Mouse (Mus musculus): Measurements from ENCODE around the gene P3h2. TPM values are rescaled to one million over a fixed set of nuclear protein-coding genes. Genes with fewer than 3 reads are reported as not detected.

Gene P3h2
- polyA plus RNA-seq, 1 experiment from 2014 or later: 1.6 TPM

DNA sequence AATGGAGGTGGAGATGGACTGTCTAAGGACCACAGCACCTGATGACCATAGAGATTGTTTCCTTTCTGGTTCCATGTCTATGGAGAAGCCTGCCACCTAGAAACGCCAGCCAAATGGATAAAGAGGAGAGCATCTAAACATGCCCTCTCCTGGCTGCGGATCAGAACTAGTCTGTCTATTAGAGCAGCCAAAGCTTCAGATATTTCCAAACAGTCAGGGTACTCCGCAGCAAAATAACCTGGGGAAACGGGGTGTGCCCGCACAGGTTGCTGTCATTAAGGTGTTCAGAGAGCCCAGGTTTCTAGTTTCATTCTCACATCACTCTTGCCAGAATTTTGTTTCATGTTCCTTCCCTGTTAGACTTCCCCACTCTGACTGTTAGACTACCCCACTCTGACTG lies 16.6 kb downstream of the P3h2 start:
- no peak overlapping the region for H3K4me3 ChIP-seq
- H3K9ac ChIP-seq: no peak overlapping the region
- H3K36me3 ChIP-seq: no peaks in the 10 kb centered on the region
- no peaks in the 10 kb centered on the region for H3K9me3 ChIP-seq
- H3K4me1 ChIP-seq (replicated peaks): no peaks in the 10 kb centered on the region
- H3K4me2 ChIP-seq: no peak overlapping the region
- no peaks in the 10 kb centered on the region for H3K27me3 ChIP-seq
- 94% methylated on average over 5 of the region's 5 CpGs for WGBS
- H3K27ac ChIP-seq (replicated peaks): no peak overlapping the region
- no peak for ATAC-seq (ENCODE audit: low read depth)

DNA sequence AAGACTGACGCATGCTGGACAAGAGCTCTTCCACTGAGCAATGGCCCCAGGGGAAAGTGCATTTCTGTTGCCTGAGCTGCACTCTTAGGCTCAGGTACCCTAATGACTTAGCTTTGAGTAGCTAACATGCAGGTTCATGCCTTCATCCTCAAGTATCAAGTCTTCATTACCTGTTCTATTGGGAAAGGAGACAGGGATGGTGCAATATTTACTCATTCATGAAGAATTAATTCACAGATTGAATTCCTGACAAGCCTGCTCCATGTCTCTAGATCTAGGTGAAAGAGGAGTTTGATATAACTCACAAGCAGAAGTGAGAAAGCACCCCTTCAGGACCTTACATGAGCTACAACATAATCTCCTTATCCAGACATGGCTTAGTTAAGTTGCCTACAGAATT lies 17.3 kb downstream of the P3h2 start:
- Histone ChIP-seq H3K9me3 (no peaks in the 10 kb centered on the region), H3K4me2 (no peak overlapping the region), H3K27ac (replicated peaks) (no peak overlapping the region), H3K27me3 (no peaks in the 10 kb centered on the region), H3K4me1 (replicated peaks) (no peaks in the 10 kb centered on the region), H3K36me3 (no peaks in the 10 kb centered on the region), H3K9ac (no peak overlapping the region), H3K4me3 (no peak overlapping the region)
- no peak for ATAC-seq (ENCODE audit: low read depth)
- WGBS: 77% methylated on average over 1 of the region's 1 CpGs

DNA sequence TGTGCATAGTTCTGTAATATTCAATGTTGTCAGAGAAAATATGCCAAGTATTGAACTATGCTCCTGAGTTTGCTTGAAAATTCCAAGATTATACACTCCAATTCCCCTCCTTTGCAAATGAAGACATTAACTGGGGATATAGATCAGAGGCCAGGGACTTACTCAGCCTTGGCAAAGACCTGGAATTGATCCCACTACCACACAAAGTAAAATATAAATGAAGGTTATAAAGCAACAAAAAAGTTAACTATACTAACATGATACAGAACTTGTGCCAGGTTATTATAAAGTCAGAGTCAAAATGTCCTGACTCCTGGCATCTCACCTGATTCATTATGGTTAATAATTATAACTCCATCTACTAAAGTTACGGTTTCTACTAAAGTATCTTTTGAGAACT lies 18.6 kb downstream of the P3h2 start:
- H3K27me3 ChIP-seq: no peaks in the 10 kb centered on the region
- no peak overlapping the region for H3K27ac ChIP-seq (replicated peaks)
- H3K9ac ChIP-seq: no peak overlapping the region
- H3K4me2 ChIP-seq: no peak overlapping the region
- H3K9me3 ChIP-seq: no peaks in the 10 kb centered on the region
- no peak for ATAC-seq (ENCODE audit: low read depth)
- no peaks in the 10 kb centered on the region for H3K4me1 ChIP-seq (replicated peaks)
- no peak overlapping the region for H3K4me3 ChIP-seq
- 96% methylated on average over 1 of the region's 1 CpGs for WGBS
- H3K36me3 ChIP-seq: no peaks in the 10 kb centered on the region

DNA sequence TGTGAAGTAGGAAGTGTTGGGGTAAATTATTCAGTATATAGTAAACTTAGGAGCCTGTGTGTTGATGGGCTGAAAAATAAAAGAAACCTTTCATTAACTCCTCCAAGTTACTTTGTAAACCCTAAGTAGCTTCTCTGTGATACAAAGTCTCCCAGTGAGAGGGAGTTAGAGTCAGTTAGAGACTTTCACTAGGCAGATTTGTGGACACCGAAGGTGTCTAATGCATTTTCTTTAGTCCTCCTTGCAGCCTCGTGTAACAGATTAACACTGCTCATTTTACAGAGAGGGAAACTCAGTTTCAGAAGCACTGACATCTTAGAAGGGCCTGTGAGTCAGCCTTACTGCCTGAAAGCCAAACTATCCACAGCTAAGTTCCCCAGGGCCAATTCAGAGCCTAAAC lies 20.4 kb downstream of the P3h2 start:
- Histone ChIP-seq H3K27me3 (no peaks in the 10 kb centered on the region), H3K4me2 (no peak overlapping the region), H3K27ac (replicated peaks) (no peak overlapping the region), H3K9me3 (no peaks in the 10 kb centered on the region), H3K36me3 (no peaks in the 10 kb centered on the region), H3K9ac (no peak overlapping the region), H3K4me3 (no peak overlapping the region), H3K4me1 (replicated peaks) (no peaks in the 10 kb centered on the region)
- WGBS: 61% methylated on average over 2 of the region's 2 CpGs
- no peak for ATAC-seq (ENCODE audit: low read depth)

DNA sequence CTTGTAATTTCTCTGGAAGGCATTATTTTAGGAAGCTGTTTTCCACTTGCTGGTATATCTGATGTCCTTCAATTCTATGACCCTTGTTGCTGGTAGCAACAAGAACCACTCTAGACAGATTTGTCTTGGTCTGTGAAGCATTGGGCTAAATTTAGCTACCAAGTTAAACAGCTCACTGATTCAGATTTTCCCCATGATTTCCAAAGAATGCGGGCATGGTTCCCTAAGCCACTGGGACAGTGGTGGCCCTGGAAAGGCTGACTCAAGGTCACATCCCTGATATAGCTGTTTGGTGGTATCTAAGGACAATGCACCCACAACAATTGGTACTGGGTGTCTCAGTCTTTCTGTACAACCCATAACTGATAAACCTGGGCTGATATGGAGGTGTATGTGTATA lies 22.8 kb downstream of the P3h2 start:
- H3K4me1 ChIP-seq (replicated peaks): peaks cover 9% of the 10 kb centered on the region
- H3K27me3 ChIP-seq: no peaks in the 10 kb centered on the region
- 96% methylated on average over 1 of the region's 1 CpGs for WGBS
- H3K4me3 ChIP-seq: no peak overlapping the region
- ATAC-seq (ENCODE audit: low read depth): no peak
- no peak overlapping the region for H3K9ac ChIP-seq
- no peak overlapping the region for H3K27ac ChIP-seq (replicated peaks)
- H3K9me3 ChIP-seq: no peaks in the 10 kb centered on the region
- no peaks in the 10 kb centered on the region for H3K36me3 ChIP-seq
- no peak overlapping the region for H3K4me2 ChIP-seq

DNA sequence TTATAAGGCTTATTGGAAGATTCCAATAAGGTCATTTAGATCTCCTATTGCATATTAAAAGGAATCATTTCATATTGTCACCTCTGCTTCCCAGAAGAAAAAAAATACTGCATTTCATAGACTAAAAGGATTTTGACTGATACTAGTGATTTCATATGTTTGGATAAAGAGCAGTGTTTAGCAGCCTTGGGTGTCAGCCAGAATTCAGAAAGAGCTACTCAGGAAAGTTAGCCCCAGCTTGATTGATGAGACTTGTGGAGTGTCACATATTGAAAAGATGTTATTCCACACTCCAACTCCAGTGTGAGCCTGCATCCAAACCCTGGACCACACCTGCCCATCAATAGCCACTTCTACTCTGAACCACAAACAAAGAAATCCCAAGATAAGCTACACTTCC lies 23.2 kb downstream of the P3h2 start:
- Histone ChIP-seq H3K27ac (replicated peaks) (no peak overlapping the region), H3K4me1 (replicated peaks) (peaks cover 14% of the 10 kb centered on the region), H3K4me2 (no peak overlapping the region), H3K4me3 (no peak overlapping the region), H3K9ac (no peak overlapping the region), H3K27me3 (no peaks in the 10 kb centered on the region), H3K36me3 (no peaks in the 10 kb centered on the region), H3K9me3 (no peaks in the 10 kb centered on the region)
- no peak for ATAC-seq (ENCODE audit: low read depth)

DNA sequence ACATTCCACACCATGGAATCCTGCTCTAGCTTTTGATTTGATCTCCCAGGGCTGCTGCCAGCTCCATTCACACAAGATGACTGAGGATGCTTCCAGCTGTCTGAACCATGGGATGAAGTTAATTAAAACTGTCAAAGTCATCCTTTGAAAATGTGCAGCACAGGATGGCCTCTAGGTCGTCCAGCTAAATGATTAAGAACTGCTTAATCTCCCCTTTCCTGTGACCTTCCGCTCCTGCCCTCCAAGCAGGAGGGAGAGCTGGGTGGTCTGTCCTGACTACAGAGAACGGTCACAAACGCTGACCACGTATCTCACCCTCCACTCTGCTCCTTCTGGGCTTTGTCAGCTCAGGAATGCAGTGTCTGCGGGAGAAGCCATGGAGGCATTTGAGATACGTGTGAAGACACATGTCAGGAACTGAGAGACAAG lies 26.6 kb downstream of the P3h2 start:
- Histone ChIP-seq H3K27me3 (no peaks in the 10 kb centered on the region), H3K9ac (no peak overlapping the region), H3K9me3 (no peaks in the 10 kb centered on the region), H3K4me3 (no peak overlapping the region), H3K4me1 (replicated peaks) (peaks cover 15% of the 10 kb centered on the region), H3K4me2 (no peak overlapping the region), H3K27ac (replicated peaks) (no peak overlapping the region), H3K36me3 (no peaks in the 10 kb centered on the region)
- no peak for ATAC-seq (ENCODE audit: low read depth)
- 15% methylated on average over 7 of the region's 7 CpGs for WGBS

DNA sequence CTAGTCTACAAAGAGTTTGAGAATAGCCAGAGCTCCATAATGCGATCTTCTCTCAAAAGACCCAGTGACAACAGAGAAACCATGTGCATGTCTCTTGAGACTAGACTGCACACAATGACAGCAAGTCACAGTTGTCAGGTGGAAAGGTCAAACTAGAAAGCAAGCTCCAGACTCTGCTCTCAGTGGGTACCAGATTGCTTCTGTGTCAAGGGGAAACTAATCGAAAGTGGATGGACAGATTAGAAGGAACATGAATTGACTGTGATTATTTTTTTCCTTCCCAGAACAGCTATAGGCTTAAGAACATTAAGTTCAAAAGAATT lies 27.5 kb downstream of the P3h2 start:
- H3K9ac ChIP-seq: no peak overlapping the region
- no peaks in the 10 kb centered on the region for H3K27me3 ChIP-seq
- WGBS: 38% methylated on average over 2 of the region's 2 CpGs
- no peak overlapping the region for H3K4me3 ChIP-seq
- H3K4me1 ChIP-seq (replicated peaks): peaks cover 15% of the 10 kb centered on the region
- ATAC-seq (ENCODE audit: low read depth): no peak
- no peaks in the 10 kb centered on the region for H3K36me3 ChIP-seq
- H3K27ac ChIP-seq (replicated peaks): no peak overlapping the region
- no peaks in the 10 kb centered on the region for H3K9me3 ChIP-seq
- H3K4me2 ChIP-seq: no peak overlapping the region

DNA sequence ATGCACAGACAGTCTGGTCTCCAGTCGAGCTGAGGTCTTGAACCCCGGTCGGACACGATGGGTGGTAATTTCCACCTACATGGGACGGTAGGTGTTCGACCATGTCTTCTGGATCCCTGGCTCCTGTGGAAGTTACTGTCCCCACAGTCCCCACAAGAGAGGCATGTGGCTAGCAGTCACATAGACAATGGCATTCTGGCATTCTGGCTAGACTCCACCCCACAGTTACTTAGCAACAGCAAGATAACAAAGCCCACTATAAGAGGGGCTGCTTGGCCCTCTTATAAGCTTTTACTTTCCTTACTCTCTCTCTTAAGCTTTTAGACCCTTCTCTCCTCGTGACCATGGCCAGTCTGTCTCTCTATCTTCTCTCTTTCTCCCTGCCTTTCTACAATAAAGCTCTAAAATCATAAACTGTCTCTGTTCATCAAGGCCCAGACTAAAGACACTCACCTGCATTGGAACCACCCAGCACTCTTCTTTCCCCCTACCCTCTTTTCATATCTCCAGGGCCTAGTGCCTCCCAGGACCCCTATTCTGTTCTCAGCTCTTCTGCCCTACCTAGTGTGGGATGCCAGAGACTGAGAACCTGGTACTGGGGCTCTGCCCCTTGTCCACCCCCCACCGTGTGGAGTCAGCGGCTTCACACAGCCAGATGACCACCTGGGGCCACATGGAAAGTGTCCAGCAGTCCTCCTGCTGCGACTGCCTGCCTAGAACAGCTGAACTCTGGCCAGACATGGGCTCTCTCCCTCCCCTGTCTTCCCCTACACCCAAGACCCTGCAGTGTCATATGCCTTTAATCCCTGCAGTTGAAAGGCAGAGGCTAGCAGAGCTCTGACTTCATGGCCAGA lies 28.1 kb downstream of the P3h2 start:
- 0 out of 2 replicates have a peak, but pooled peaks have one; percentile 19 for ATAC-seq (ENCODE audit: low read depth)
- H3K4me3 ChIP-seq: no peak overlapping the region
- no peaks in the 10 kb centered on the region for H3K27me3 ChIP-seq
- no peak overlapping the region for H3K9ac ChIP-seq
- no peaks in the 10 kb centered on the region for H3K9me3 ChIP-seq
- H3K4me2 ChIP-seq: no peak overlapping the region
- no peak overlapping the region for H3K27ac ChIP-seq (replicated peaks)
- WGBS: 53% methylated on average over 10 of the region's 10 CpGs
- H3K4me1 ChIP-seq (replicated peaks): peaks cover 15% of the 10 kb centered on the region
- no peaks in the 10 kb centered on the region for H3K36me3 ChIP-seq

DNA sequence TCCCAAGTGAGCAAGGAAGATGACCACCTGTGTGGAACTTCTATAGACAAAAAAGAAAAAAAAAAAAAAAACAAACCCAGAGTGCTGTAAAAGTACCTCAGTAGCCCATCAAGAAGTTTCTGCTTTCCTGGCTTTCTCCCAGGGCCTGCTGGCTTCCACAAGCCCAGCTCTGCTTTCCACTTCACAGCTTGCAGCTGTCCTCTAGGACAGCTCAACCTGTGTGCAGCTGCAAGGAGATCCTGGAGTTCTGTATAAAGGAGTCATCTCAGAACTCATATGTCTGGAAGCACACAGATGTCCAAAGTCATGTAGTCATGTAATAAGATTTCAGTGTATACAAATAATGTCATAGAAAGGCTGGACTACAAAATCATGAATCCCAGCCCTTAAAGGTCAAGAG lies 30.5 kb downstream of the P3h2 start:
- Histone ChIP-seq H3K4me3 (no peak overlapping the region), H3K27me3 (no peaks in the 10 kb centered on the region), H3K9ac (no peak overlapping the region), H3K27ac (replicated peaks) (no peak overlapping the region), H3K36me3 (no peaks in the 10 kb centered on the region), H3K4me1 (replicated peaks) (peaks cover 15% of the 10 kb centered on the region), H3K4me2 (no peak overlapping the region), H3K9me3 (no peaks in the 10 kb centered on the region)
- no peak for ATAC-seq (ENCODE audit: low read depth)

DNA sequence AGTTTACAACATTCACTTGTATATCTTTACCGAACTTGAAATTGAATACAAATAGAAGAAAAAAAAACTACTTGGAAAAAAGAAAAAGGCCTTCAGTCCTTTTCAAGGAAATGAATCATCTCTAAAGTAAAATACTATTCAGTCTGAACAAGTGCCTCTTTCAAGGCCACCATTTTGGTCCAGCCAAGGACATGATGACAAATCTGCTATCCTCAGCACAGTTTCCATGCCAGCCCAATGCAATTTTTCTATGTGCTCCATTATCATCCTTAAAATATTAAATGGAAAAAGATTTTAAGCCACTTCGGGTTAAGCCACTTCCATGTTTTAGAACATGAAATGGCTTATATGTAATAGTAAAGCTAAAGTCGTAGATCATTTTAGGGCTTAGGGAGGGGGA lies 35.2 kb downstream of the P3h2 start:
- no peak for ATAC-seq (ENCODE audit: low read depth)

DNA sequence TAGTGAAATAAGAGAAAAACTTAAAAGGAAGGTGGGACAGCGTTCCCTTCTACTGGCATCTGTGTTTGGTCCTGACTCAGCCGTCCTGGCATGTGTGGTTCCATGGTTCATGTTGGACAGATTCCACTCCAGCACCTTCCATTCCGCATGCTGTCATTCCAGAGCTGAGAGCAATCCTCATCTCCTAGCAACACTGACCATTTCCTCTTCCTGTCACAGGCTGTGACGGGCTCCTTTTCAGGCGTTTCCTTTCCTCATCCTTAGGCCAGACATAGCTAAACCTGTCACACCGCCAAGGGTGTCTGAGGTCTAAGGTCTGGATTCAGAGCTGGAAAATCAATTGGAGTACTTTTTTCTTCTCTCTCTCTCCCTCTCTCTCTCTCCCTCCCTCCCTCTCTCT lies 40.5 kb downstream of the P3h2 start:
- 65% methylated on average over 6 of the region's 6 CpGs for WGBS
- Histone ChIP-seq H3K4me1 (replicated peaks) (no peaks in the 10 kb centered on the region), H3K27me3 (no peaks in the 10 kb centered on the region), H3K36me3 (no peaks in the 10 kb centered on the region), H3K27ac (replicated peaks) (no peak overlapping the region), H3K9me3 (no peaks in the 10 kb centered on the region), H3K4me2 (no peak overlapping the region), H3K9ac (no peak overlapping the region), H3K4me3 (no peak overlapping the region)
- peak; percentile 23; the same call in 1 of the 2 replicates for ATAC-seq (ENCODE audit: low read depth)

More for the DNA sequence above, 35.2 kb downstream of the P3h2 start:
- Histone ChIP-seq H3K4me1 (replicated peaks) (no peaks in the 10 kb centered on the region), H3K4me2 (no peak overlapping the region), H3K27me3 (no peaks in the 10 kb centered on the region), H3K9ac (no peak overlapping the region), H3K27ac (replicated peaks) (no peak overlapping the region), H3K9me3 (no peaks in the 10 kb centered on the region), H3K36me3 (no peaks in the 10 kb centered on the region), H3K4me3 (no peak overlapping the region)
- 93% methylated on average over 3 of the region's 3 CpGs for WGBS

Measured in neural tube, embryonic 13.5 days (tissue).